Mouse (Mus musculus) thymus, adult 2 months (tissue): ENCODE results near the gene Foxn1.

Source experiments
- CTCF ChIP-seq: fragments of 200-500 bp; IDR thresholded peaks from 2 replicates; pipeline ENCODE4 v1.5.1; 2012; ENCODE audit warnings: mild to moderate bottlenecking, control low read depth, low read length, moderate library complexity, borderline replicate concordance; ENCODE audit not compliant: control insufficient read depth, poor library complexity, insufficient read depth; ENCODE audit errors: extremely low read depth
- POLR2A ChIP-seq: fragments of 200-500 bp; IDR thresholded peaks from 2 replicates; pipeline ENCODE4 v1.6.1; 2012; ENCODE audit warnings: mild to moderate bottlenecking, low read length, control low read depth, moderate library complexity; ENCODE audit not compliant: control insufficient read depth, poor library complexity, insufficient read depth; ENCODE audit errors: extremely low read depth

DNA sequence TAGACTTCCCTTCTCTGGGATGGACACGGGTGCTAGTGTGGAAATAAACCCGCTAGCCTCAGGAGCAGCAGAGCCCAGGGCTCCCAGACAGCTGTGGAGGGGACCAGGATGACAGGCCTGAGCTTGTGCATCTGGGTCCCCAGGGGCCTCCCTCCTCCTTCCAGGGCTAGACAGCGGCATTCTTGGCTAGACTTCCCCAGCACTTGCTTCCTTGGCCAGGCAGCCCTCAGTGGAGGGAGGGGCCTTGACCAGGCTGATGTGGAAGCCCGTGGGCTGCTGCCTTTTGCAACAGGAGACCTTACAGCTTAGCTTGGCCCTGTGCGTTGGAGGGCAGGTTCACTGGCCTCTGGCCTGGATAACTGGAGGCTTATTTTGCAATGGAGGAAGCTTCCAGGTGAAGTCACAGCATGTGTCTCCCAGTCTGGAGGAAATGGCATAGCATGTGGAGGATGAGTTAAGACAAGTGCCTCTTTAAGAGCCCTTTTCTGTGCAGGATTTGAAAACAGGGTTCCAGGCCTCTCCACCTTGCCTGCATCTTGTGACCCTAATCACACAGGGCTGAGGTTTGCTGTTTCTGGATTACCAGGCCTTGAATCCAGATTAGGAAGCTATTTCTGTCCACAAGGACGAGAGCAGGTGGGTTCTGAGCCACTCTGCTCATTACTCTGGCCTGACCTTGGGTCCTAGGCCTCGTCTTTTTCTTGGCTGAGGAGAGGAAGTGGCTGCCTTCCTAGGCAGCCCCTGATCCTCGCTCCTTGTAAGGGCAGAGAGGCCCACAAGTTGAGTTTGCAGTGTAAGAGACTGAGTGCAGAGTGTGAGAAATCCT lies 41.3 kb downstream of the Foxn1 start:
- TF ChIP-seq CTCF (no peak), POLR2A (no peak)
